Mouse (Mus musculus) induced T-regulatory cell, adult 2 months (primary cell): Measurements from ENCODE around the gene Ap2b1.

Experiments
- DNase-seq: peaks from one replicate; pipeline ENCODE4 v3.0.0-alpha.2; 2012; ENCODE audit warnings: low read depth

The Ap2b1 gene

GRCm38 (mm10) chr11:83397626-83398025 lies 98.8 kb downstream of the Ap2b1 start:
- DNase-seq: no peak

- DNase-seq: no peak
Measured at GRCm38 (mm10) chr11:83398724-83399123, 99.9 kb downstream of the Ap2b1 start.

- no peak for DNase-seq
Measured at GRCm38 (mm10) chr11:83403787-83404186, 105.0 kb downstream of the Ap2b1 start.

GRCm38 (mm10) chr11:83406391-83406790 lies 107.6 kb downstream of the Ap2b1 start:
- no peak for DNase-seq

- DNase-seq: no peak
Measured at GRCm38 (mm10) chr11:83408242-83408641, 109.4 kb downstream of the Ap2b1 start.

GRCm38 (mm10) chr11:83409087-83409754 lies 110.4 kb downstream of the Ap2b1 start, which contains the start of gene Rasl10b:
TSS of gene Rasl10b (plus strand) at chr11:83409137.
- DNase-seq: no peak

- no peak for DNase-seq
Measured at GRCm38 (mm10) chr11:83409792-83410291, 111.0 kb downstream of the Ap2b1 start.

GRCm38 (mm10) chr11:83410510-83410909 lies 111.7 kb downstream of the Ap2b1 start:
- DNase-seq: no peak

- DNase-seq: peak; percentile 74
Measured at GRCm38 (mm10) chr11:83417080-83417479, 118.3 kb downstream of the Ap2b1 start.

GRCm38 (mm10) chr11:83417708-83418107 lies 118.9 kb downstream of the Ap2b1 start:
- no peak for DNase-seq

- no peak for DNase-seq
Measured at GRCm38 (mm10) chr11:83418566-83418965, 119.7 kb downstream of the Ap2b1 start.

GRCm38 (mm10) chr11:83420338-83420737 lies 121.5 kb downstream of the Ap2b1 start:
- peak; percentile 46 for DNase-seq

- peak; percentile 83 for DNase-seq
Measured at GRCm38 (mm10) chr11:83421305-83421704, 122.5 kb downstream of the Ap2b1 start.

GRCm38 (mm10) chr11:83424681-83425080 lies 125.9 kb downstream of the Ap2b1 start:
- DNase-seq: peak; percentile 84

GRCm38 (mm10) chr11:83426964-83427363 lies 128.1 kb downstream of the Ap2b1 start:
- DNase-seq: peak; percentile 42

GRCm38 (mm10) chr11:83429355-83429754 lies 130.5 kb downstream of the Ap2b1 start, which contains the start of gene Gas2l2:
TSS of gene Gas2l2 (minus strand) at chr11:83429455.
- no peak for DNase-seq

GRCm38 (mm10) chr11:83432533-83432932 lies 133.7 kb downstream of the Ap2b1 start:
- no peak for DNase-seq

GRCm38 (mm10) chr11:83437377-83437776 lies 138.6 kb downstream of the Ap2b1 start, which contains the start of gene 1700020L24Rik:
TSS of gene 1700020L24Rik (plus strand) at chr11:83437677.
- no peak for DNase-seq

- peak; percentile 43 for DNase-seq
Measured at GRCm38 (mm10) chr11:83439426-83440060, 140.7 kb downstream of the Ap2b1 start.

- DNase-seq: peak; percentile 97
Measured at GRCm38 (mm10) chr11:83440081-83441064, 141.5 kb downstream of the Ap2b1 start.

GRCm38 (mm10) chr11:83441235-83441634 lies 142.4 kb downstream of the Ap2b1 start:
- DNase-seq: no peak
